Mouse (Mus musculus): ENCODE measurements around the gene Ubac2.
"Not testable (repeated sequence)": the region's sequence is repeated elsewhere in the genome, so short reads cannot be mapped to it uniquely, and the experiment has no call there.

The Ubac2 gene

GRCm38 (mm10) chr14:121878176-121878858, at the start of gene Ubac2:
TSS of gene Ubac2 (plus strand) at chr14:121878620.
- DNase-seq (ENCODE audit: low spot score), result peak; percentile 86

GRCm38 (mm10) chr14:121829816-121830442, 48.5 kb upstream of the Ubac2 start:
- DNase-seq (ENCODE audit: low spot score), result no peak

GRCm38 (mm10) chr14:121833001-121833520, 45.4 kb upstream of the Ubac2 start:
- no peak for DNase-seq (ENCODE audit: low spot score)

GRCm38 (mm10) chr14:121838161-121838560, 40.3 kb upstream of the Ubac2 start:
- no peak for DNase-seq (ENCODE audit: low spot score)

GRCm38 (mm10) chr14:121840217-121840616, 38.2 kb upstream of the Ubac2 start:
- DNase-seq (ENCODE audit: low spot score), result no peak

- DNase-seq (ENCODE audit: low spot score), result no peak
Observed at GRCm38 (mm10) chr14:121844486-121844885, 33.9 kb upstream of the Ubac2 start.

GRCm38 (mm10) chr14:121851231-121851630, 27.2 kb upstream of the Ubac2 start:
- no peak for DNase-seq (ENCODE audit: low spot score)

GRCm38 (mm10) chr14:121852531-121852930, 25.9 kb upstream of the Ubac2 start:
- DNase-seq (ENCODE audit: low spot score), result no peak

GRCm38 (mm10) chr14:121865162-121865561, 13.3 kb upstream of the Ubac2 start:
- peak; percentile 43 for DNase-seq (ENCODE audit: low spot score)

GRCm38 (mm10) chr14:121866574-121866973, 11.8 kb upstream of the Ubac2 start:
- DNase-seq (ENCODE audit: low spot score), result no peak

- peak; percentile 33 for DNase-seq (ENCODE audit: low spot score)
Observed at GRCm38 (mm10) chr14:121869111-121869510, 9.3 kb upstream of the Ubac2 start.

- no peak for DNase-seq (ENCODE audit: low spot score)
Observed at GRCm38 (mm10) chr14:121872760-121873159, 5.7 kb upstream of the Ubac2 start.

GRCm38 (mm10) chr14:121873172-121873571, 5.2 kb upstream of the Ubac2 start:
- no peak for DNase-seq (ENCODE audit: low spot score)

GRCm38 (mm10) chr14:121873646-121874045, 4.8 kb upstream of the Ubac2 start:
- DNase-seq (ENCODE audit: low spot score), result no peak

GRCm38 (mm10) chr14:121876190-121876589, 2.2 kb upstream of the Ubac2 start:
- DNase-seq (ENCODE audit: low spot score), result not testable (repeated sequence)

GRCm38 (mm10) chr14:121876860-121877259, 1.6 kb upstream of the Ubac2 start:
- DNase-seq (ENCODE audit: low spot score), result no peak

- no peak for DNase-seq (ENCODE audit: low spot score)
Observed at GRCm38 (mm10) chr14:121877640-121878039, 780 bp upstream of the Ubac2 start.

GRCm38 (mm10) chr14:121878859-121879206, 413 bp downstream of the Ubac2 start:
- no peak for DNase-seq (ENCODE audit: low spot score)

- DNase-seq (ENCODE audit: low spot score), result peak; percentile 40
Observed at GRCm38 (mm10) chr14:121879266-121879840, 933 bp downstream of the Ubac2 start.

GRCm38 (mm10) chr14:121881211-121881610, 2.8 kb downstream of the Ubac2 start:
- DNase-seq (ENCODE audit: low spot score), result no peak

- DNase-seq (ENCODE audit: low spot score), result no peak
Observed at GRCm38 (mm10) chr14:121884150-121884797, 5.9 kb downstream of the Ubac2 start.

GRCm38 (mm10) chr14:121893747-121894146, 15.3 kb downstream of the Ubac2 start:
- no peak for DNase-seq (ENCODE audit: low spot score)

Data from layer of hippocampus, adult 9-10 months (tissue).